Mouse (Mus musculus): ENCODE results near the gene Fbxo31. TPM values are rescaled to one million over a fixed set of nuclear protein-coding genes. Genes with fewer than 3 reads are reported as not detected.

The Fbxo31 gene
- polyA plus RNA-seq, 1 experiment from 2014 or later: 17.3 TPM

Other genes starting within 250 kb of the Fbxo31 start
- not detected in 2 replicates for gene 1700018B08Rik, start 34.5 kb downstream of the Fbxo31 start, polyA plus RNA-seq (2015; fragmentation: Nextera tagmentation; extraction: Ambion mirVana)
- 182 and 193 TPM in 2 replicates for gene Map1lc3b, start 11.6 kb upstream of the Fbxo31 start, polyA plus RNA-seq (2015; fragmentation: Nextera tagmentation; extraction: Ambion mirVana)
- gene Zcchc14, start 74.1 kb upstream of the Fbxo31 start, polyA plus RNA-seq (2015; fragmentation: Nextera tagmentation; extraction: Ambion mirVana): 11.2 and 13.8 TPM in 2 replicates
- gene Jph3, start 150.8 kb upstream of the Fbxo31 start, polyA plus RNA-seq (2015; fragmentation: Nextera tagmentation; extraction: Ambion mirVana): 0.36 and 0.49 TPM in 2 replicates

All from limb, embryonic 15.5 days (tissue).